Mouse (Mus musculus) erythroblast, embryonic 14.5 days (primary cell): ENCODE measurements around the gene Tob2. TPM values are rescaled to one million over a fixed set of nuclear protein-coding genes. Genes with fewer than 3 reads are reported as not detected.

Experiments used
- H3K27me3 ChIP-seq: 2 replicates; pipeline ENCODE4 v1.6.1; 2012; ENCODE audit warnings: inconsistent platforms; ENCODE audit not compliant: control insufficient read depth
- H3K36me3 ChIP-seq: 2 replicates; pipeline ENCODE4 v1.6.1; 2012; ENCODE audit warnings: mild to moderate bottlenecking, inconsistent platforms; ENCODE audit not compliant: control insufficient read depth
- H3K4me1 ChIP-seq: 2 replicates; pipeline ENCODE4 v1.6.1; 2012; ENCODE audit warnings: inconsistent platforms; ENCODE audit not compliant: control insufficient read depth
- H3K4me3 ChIP-seq: replicated peaks from 2 replicates; pipeline ENCODE3; 2012; ENCODE audit warnings: moderate library complexity, mild to moderate bottlenecking, inconsistent platforms
- H3K9me3 ChIP-seq: 2 replicates; pipeline ENCODE4 v1.6.1; 2012; ENCODE audit warnings: low read length, inconsistent platforms, mixed read lengths; ENCODE audit not compliant: control insufficient read depth
- GATA1 ChIP-seq: IDR thresholded peaks from 2 replicates; pipeline ENCODE4 v1.6.1; 2012; ENCODE audit warnings: low read length, inconsistent platforms, mixed read lengths
- TAL1 ChIP-seq: IDR thresholded peaks from 3 replicates; pipeline ENCODE4 v1.6.1; 2012; ENCODE audit warnings: low read length, inconsistent platforms, mixed read lengths
- polyA plus RNA-seq: library from polyadenylated mRNA; stranded (reverse); fragments of >175 nt; gene quantifications from 2 replicates; pipeline ENCODE4 v1.2.3, GENCODE M21; 2012

Gene Tob2
- polyA plus RNA-seq, 1 experiment = 2.3 TPM

- H3K27me3 ChIP-seq = no peaks in the 10 kb centered on the region
- TF ChIP-seq TAL1 (no peak), GATA1 (no peak)
- peaks cover 57% of the 10 kb centered on the region for H3K36me3 ChIP-seq
- peaks cover 43% of the 10 kb centered on the region for H3K4me1 ChIP-seq
- no peak overlapping the region for H3K4me3 ChIP-seq
- no peaks in the 10 kb centered on the region for H3K9me3 ChIP-seq
Measured at GRCm38 (mm10) chr15:81853081-81853480, 5.5 kb downstream of the Tob2 start.

- Histone ChIP-seq H3K4me3 (no peak overlapping the region), H3K36me3 (peaks cover 63% of the 10 kb centered on the region), H3K4me1 (peaks cover 40% of the 10 kb centered on the region), H3K9me3 (no peaks in the 10 kb centered on the region), H3K27me3 (no peaks in the 10 kb centered on the region)
- no peak for TF ChIP-seq TAL1
Measured at GRCm38 (mm10) chr15:81852411-81853000, 6.1 kb downstream of the Tob2 start.

DNA sequence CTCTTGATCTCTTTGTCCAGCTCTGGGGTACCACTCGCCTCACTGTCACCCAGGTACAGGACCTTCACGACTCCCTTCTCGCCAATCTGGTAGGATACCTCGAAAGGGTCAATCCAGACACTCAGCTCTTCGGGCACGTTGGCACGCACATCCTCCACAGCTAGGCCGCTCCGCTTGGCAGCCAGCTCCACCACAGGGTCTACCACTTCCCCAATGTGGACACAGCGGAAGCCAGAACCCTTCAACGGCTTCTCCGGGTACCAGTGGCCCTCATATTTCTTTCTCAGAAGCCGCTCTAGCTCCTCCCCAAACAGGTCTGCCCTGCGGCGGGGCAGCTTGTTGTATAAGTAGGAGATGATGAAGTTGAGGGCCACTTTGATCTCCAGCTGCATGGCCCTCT, 7.2 kb downstream of the Tob2 start:
- H3K4me3 ChIP-seq = no peak overlapping the region
- H3K27me3 ChIP-seq = no peaks in the 10 kb centered on the region
- H3K9me3 ChIP-seq = no peaks in the 10 kb centered on the region
- H3K4me1 ChIP-seq = peaks cover 28% of the 10 kb centered on the region
- TF ChIP-seq GATA1 (no peak), TAL1 (no peak)
- H3K36me3 ChIP-seq = peaks cover 67% of the 10 kb centered on the region

DNA sequence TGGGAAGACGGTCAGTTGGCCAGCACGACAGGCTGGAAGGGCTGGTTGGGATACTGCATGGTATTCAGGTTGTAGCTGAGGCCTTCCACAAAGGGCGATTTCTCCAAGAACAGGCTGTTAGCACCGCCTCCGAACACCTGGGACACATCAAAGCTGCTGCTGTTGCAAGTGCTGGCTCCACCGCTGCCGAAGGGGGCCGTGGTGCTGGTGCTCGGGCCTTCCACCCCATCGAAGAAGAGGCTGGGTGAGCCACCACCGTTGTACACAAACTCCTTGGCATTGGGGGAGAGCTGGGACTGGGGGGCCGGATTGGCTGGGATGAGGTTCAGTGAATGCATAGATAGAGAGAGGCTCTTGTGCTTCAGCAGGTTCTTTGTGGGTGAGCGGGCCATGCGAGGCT, 7.9 kb downstream of the Tob2 start:
- TF ChIP-seq TAL1 (no peak), GATA1 (no peak)
- Histone ChIP-seq H3K4me3 (no peak overlapping the region), H3K36me3 (peaks cover 69% of the 10 kb centered on the region), H3K9me3 (no peaks in the 10 kb centered on the region), H3K27me3 (no peaks in the 10 kb centered on the region), H3K4me1 (peaks cover 25% of the 10 kb centered on the region)

DNA sequence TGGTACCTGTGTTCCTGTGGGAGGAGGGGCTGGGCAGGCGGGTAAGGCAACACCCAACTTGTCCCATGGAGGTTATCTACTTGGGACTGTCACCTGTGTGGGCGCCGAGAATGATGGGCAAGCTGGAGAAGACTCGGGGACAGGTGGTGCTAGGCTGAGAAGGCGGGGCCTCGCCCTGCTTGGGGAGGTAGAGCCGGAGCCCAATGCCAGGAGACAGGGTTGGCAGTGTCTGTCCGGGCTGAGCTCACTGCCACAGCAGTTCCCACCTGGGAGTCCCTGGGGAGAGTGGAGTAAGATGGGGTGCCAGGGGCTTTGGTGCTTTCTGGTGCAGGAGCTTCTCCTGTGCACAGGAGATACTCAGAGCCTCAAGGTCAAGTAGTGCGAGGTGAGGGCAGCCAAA, 9.5 kb downstream of the Tob2 start:
- no peaks in the 10 kb centered on the region for H3K9me3 ChIP-seq
- no peak for TF ChIP-seq TAL1
- no peak for TF ChIP-seq GATA1
- no peaks in the 10 kb centered on the region for H3K27me3 ChIP-seq
- peaks cover 61% of the 10 kb centered on the region for H3K36me3 ChIP-seq
- peaks cover 20% of the 10 kb centered on the region for H3K4me1 ChIP-seq
- H3K4me3 ChIP-seq = no peak overlapping the region

GRCm38 (mm10) chr15:81848301-81848700, 10.3 kb downstream of the Tob2 start:
- Histone ChIP-seq H3K4me1 (peaks cover 20% of the 10 kb centered on the region), H3K4me3 (no peak overlapping the region), H3K9me3 (no peaks in the 10 kb centered on the region), H3K36me3 (peaks cover 56% of the 10 kb centered on the region), H3K27me3 (no peaks in the 10 kb centered on the region)
- TF ChIP-seq TAL1 = no peak
- TF ChIP-seq GATA1 = no peak

- peaks cover 20% of the 10 kb centered on the region for H3K4me1 ChIP-seq
- H3K27me3 ChIP-seq = no peaks in the 10 kb centered on the region
- peaks cover 53% of the 10 kb centered on the region for H3K36me3 ChIP-seq
- H3K9me3 ChIP-seq = no peaks in the 10 kb centered on the region
- TF ChIP-seq GATA1 (no peak), TAL1 (no peak)
- H3K4me3 ChIP-seq = no peak overlapping the region
Measured at GRCm38 (mm10) chr15:81847861-81848260, 10.7 kb downstream of the Tob2 start.

DNA sequence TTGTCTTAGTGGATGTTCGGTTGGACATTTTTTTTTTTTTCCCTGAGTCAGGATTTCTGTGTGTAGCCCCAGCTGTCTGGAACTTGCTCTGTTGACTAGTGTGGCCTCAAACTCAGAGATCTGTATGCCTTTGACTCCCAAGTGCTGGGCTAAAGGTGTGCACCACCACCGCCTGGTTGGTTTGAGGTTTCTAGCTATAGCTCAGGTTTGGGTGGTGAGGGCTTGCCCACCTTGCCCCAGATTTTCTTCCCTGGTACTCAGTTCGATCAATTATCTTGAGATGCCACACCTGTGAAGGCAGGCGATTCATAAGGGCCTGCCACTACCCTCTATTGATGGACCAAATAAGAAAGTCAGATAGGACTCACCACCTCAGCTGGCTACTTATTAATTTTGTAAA, 11.4 kb downstream of the Tob2 start:
- Histone ChIP-seq H3K36me3 (peaks cover 46% of the 10 kb centered on the region), H3K4me1 (peaks cover 17% of the 10 kb centered on the region), H3K4me3 (no peak overlapping the region), H3K9me3 (no peaks in the 10 kb centered on the region), H3K27me3 (no peaks in the 10 kb centered on the region)
- TF ChIP-seq TAL1 (no peak), GATA1 (no peak)

DNA sequence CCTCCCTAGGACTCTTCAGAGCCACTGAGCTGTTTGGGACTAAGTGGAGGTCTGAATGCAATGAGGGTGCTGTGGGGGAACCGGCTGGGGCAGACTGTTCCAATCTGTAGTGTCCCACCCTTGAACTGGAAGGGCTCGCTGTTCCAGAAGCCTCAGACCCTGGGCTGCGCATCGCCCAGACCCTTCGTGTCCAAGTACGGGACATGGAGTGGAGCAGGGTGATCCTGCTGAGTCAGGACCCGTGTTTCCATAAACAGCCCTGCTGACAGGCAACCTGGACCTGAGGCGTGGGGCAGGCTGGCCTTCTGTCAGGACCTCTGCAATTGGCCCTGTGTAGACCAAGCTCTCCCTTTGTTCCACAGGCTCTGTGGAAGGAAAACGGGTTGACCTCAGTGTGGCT, 11.8 kb downstream of the Tob2 start:
- TF ChIP-seq TAL1 (no peak), GATA1 (no peak)
- Histone ChIP-seq H3K27me3 (no peaks in the 10 kb centered on the region), H3K4me1 (peaks cover 17% of the 10 kb centered on the region), H3K9me3 (no peaks in the 10 kb centered on the region), H3K4me3 (no peak overlapping the region), H3K36me3 (peaks cover 42% of the 10 kb centered on the region)

- TF ChIP-seq GATA1 = no peak
- TF ChIP-seq TAL1 = no peak
- Histone ChIP-seq H3K27me3 (peaks cover 2% of the 10 kb centered on the region; the same call in 1 of the 2 replicates), H3K4me1 (peaks cover 17% of the 10 kb centered on the region), H3K4me3 (no peak overlapping the region), H3K36me3 (peaks cover 31% of the 10 kb centered on the region), H3K9me3 (no peaks in the 10 kb centered on the region)
Measured at GRCm38 (mm10) chr15:81845724-81846123, 12.9 kb downstream of the Tob2 start.
